Mouse (Mus musculus) heart, postnatal 10 days (tissue): Measurements from ENCODE around the gene Anp32a. TPM values are rescaled to one million over a fixed set of nuclear protein-coding genes. Genes with fewer than 3 reads are reported as not detected.

Experiments
- DNase-seq, 2 experiments: peaks; one replicate each; pipeline ENCODE4 v3.0.0; 2021
- intact Hi-C: fragments of 180-260 bp; cut with DNase I; formaldehyde crosslinking; loops from one replicate; pipeline ENCODE4 v1.15.1; 2025
- total RNA-seq, 2 experiments: library from RNA; stranded (reverse); gene quantifications; 2 replicates each; pipeline ENCODE4 v1.2.3; 2021

Anp32a gene
- total RNA-seq, 2 experiments from 2014 or later = 231 to 270 TPM

- intact Hi-C loops = loop anchor here (2.0 kb wide), 3 partner anchors 15 to 69 kb away; no protein-coding TSS in a partner anchor
- peak in 1 of 2 experiments; percentile 45 for DNase-seq
Observed at GRCm38 (mm10) chr9:62345633-62346387, 4.7 kb downstream of the Anp32a start.

DNA sequence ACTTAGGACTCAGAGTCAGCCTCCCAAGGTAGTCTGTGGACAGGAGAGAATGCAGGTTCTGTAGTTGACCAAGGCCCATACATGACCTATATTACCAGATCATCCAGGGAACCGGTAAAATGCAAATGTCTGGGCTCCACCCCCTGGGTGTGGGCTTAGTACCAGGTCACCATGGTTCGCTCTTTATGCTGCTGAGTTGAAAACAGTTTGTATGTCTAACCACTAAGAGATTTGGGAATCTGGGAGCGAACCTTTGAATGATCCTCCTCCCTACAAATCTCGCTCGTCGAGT, 5.2 kb downstream of the Anp32a start:
- peak in 1 of 2 experiments; percentile 7 for DNase-seq
- intact Hi-C loops = no loop called here

DNA sequence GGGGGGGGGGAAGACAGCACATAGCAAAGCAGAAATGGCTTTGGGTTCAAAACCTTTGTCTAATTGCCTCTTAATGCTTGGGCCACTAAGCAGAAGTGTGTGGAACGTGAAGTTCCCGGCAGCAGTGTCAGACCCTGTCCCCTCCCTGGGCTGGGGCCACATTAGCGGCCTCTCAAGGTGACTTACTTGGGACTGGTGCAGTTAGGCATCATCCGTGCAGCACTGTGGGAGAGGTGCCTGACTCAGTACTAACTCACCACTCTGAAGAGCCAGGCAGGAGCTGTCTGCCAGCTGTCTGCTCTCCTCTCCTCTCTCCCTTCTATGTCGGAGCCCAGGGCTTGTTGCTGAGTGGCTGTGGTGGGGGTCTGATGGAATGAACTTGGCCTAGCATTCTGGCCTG, 6.1 kb downstream of the Anp32a start:
- DNase-seq = peak in 1 of 2 experiments; percentile 20
- intact Hi-C loops = no loop called here

DNA sequence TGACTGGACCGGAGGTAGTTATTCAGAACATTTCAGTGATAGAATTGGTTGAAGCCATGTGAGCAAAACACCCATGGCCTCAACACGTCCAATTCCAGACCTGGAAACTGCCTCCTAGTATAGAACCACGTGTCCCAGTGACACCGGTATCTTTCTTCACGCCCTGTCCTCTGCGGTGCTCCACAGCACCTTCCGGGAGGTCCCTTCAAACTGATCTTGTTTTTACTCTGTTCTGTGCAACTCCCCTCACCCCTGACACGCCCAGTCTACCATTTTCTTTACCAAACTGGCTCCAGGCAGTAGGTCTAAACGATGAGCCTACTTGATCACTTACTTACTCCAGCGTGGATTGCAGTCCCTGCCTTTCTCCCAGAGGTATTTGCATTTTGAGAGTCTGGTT, 7.0 kb downstream of the Anp32a start:
- peak in 1 of 2 experiments; percentile 5 for DNase-seq
- intact Hi-C loops = no loop called here

- no peak for DNase-seq
- intact Hi-C loops = no loop called here
Observed at GRCm38 (mm10) chr9:62348467-62348985, 7.4 kb downstream of the Anp32a start.

DNA sequence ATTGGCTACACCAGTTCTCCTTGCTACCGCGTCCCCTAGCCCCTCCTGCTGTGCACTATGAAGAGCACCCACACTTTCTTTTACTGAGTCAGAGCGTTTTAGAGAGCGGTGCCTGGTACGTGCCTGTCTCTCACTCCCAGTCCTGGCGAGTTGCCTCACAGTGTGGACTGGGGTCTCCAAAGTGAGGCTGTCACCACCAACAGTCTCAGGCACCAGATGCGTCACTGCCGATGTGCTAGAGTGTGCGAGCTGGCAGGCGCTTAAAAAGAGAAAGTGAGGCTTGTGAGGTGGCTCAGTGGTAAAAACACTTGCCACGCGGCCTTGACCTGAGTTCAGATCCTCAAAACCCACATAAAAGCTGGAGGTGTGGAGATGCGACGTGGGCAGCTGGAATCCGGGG, 8.2 kb downstream of the Anp32a start:
- intact Hi-C loops = no loop called here
- DNase-seq = peak in 1 of 2 experiments; percentile 30

- DNase-seq = peak in 1 of 2 experiments; percentile 8
- intact Hi-C loops = no loop called here
Observed at GRCm38 (mm10) chr9:62350721-62351120, 9.6 kb downstream of the Anp32a start.

DNA sequence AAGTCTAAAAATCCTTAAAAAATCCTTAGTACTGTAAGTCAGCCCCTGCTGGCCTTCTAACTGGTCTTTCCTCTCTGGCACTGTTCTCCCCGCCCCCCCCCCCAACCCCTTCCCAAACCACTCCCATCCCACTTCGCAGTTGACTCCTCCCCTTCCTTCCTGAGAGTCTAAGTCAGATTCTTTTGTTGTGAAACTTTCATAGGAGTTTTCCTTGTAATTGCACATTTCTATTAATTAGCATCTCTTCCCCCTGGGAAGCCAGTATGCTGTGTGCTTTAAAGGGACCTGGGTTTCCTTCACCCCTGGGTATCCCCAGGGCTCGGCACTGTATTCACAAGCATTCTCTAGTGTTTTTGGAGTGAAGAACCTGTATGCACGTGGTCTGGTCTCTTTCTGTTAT, 10.1 kb downstream of the Anp32a start:
- intact Hi-C loops = no loop called here
- DNase-seq = peak in 1 of 2 experiments; percentile 8

- intact Hi-C loops = no loop called here
- no peak for DNase-seq
Observed at GRCm38 (mm10) chr9:62353784-62354183, 12.7 kb downstream of the Anp32a start.

DNA sequence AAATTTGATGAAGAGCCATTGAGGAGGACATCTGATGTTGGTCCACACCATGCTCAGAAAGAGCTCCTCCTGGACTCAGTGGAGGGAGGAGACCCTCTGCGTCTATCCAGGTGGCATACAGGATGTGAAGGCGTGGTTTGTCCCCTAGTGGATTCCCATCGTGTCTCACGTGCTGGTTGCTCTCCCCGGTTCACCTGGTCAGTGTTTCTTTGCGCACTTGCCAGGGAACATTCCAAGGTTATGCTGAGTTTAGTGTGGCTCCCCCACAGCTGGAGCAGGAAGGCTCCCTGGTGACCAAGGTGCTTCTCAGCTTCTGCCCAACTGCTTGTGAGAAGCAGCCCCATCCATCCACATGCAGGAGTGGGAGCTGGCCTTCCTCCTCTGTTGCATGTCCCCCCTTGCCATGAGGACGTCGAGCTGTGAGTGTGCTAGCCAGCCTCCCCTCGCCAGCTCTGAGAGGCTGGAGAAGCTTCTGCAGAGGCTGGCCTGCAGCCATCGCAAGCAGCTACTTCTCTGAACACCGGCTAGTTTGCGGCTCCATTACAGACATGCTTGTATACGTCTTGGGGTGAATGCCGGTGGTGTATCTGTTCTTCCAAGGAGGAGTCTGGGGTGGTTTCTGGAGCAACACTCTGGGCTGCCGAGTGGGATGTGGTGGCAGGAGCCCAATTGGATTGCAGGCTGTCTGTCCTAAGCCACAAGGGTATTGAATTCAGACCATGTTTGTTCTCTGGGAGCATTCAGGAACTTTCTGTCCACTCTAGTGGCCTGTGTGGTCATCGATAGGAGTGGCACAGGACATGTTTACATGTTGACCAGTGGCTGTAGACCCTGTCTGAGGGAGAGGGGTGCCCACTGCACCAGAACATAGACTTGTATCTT, 14.0 kb downstream of the Anp32a start:
- no peak for DNase-seq
- intact Hi-C loops = no loop called here

GRCm38 (mm10) chr9:62355763-62356162, 14.7 kb downstream of the Anp32a start:
- no peak for DNase-seq
- intact Hi-C loops = no loop called here

DNA sequence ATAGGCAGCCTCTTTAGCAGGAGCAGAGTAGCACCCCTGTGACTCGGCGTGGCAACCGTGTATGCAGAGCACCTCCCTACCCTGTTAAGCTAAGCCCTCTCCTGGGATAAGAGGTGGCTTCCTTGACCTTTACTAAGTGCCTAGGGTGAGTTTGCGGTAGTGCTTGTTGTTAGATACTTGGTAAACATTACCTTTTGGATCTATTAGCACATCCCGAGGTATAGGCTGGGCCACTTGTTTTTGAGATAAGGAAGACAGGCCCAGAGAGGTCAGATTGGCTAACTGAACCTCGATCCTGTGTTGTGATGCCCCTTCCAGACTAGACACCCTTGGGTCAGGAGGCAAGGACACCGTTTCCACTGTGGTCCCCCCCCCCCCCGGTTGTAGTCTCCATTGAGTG, 16.5 kb downstream of the Anp32a start:
- intact Hi-C loops = no loop called here
- DNase-seq = no peak

- intact Hi-C loops = no loop called here
- DNase-seq = no peak
Observed at GRCm38 (mm10) chr9:62358851-62359250, 17.8 kb downstream of the Anp32a start.

DNA sequence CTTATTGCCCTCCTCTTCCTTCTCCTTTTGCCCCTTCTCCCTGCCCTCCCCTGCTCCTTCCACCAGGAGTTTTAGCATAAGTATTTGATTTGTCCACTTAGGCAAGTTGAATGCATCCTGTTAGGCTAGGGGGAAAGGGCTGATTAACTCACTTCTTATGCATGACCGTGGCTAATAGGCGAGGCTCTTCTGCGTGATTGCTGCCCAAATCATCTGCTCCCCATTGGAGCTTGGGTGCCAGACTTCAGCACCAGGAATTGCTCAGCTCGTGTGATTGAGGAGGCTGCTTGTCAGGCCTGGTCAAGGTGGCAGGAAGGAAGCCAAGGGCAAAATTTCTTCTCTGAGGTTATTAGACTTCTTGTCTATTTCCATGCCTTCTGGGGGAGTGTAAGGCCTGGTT, 19.8 kb downstream of the Anp32a start:
- intact Hi-C loops = loop anchor here (2.0 kb wide), 1 partner anchor 16 kb away; no protein-coding TSS in a partner anchor
- DNase-seq = peak in 1 of 2 experiments; percentile 21

GRCm38 (mm10) chr9:62362835-62363385, 21.8 kb downstream of the Anp32a start:
- intact Hi-C loops = no loop called here
- peak in 1 of 2 experiments; percentile 33 for DNase-seq

- intact Hi-C loops = no loop called here
- DNase-seq = peak; percentile 87 to 89
Observed at GRCm38 (mm10) chr9:62363619-62364018, 22.5 kb downstream of the Anp32a start.

DNA sequence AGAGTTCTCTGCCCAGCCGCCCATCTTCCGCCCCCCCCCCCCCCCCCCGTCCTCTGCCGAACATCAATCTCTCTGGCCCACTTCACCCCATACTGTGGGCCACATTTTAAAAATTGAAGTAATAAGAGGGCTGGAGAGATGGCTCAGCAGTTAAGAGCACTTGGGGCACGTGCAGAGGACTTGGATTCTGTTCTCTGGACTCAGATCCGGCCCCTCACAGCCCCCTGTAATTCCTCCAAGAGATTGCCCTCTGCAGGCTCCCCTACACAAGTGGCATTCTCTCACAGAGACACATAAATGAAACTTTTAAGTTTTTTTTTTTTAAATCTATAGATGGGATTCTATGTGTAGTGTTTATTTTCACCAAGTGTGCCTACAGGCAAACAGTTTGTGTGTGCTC, 23.1 kb downstream of the Anp32a start:
- no peak for DNase-seq
- intact Hi-C loops = no loop called here

GRCm38 (mm10) chr9:62364831-62365230, 23.7 kb downstream of the Anp32a start:
- intact Hi-C loops = no loop called here

DNA sequence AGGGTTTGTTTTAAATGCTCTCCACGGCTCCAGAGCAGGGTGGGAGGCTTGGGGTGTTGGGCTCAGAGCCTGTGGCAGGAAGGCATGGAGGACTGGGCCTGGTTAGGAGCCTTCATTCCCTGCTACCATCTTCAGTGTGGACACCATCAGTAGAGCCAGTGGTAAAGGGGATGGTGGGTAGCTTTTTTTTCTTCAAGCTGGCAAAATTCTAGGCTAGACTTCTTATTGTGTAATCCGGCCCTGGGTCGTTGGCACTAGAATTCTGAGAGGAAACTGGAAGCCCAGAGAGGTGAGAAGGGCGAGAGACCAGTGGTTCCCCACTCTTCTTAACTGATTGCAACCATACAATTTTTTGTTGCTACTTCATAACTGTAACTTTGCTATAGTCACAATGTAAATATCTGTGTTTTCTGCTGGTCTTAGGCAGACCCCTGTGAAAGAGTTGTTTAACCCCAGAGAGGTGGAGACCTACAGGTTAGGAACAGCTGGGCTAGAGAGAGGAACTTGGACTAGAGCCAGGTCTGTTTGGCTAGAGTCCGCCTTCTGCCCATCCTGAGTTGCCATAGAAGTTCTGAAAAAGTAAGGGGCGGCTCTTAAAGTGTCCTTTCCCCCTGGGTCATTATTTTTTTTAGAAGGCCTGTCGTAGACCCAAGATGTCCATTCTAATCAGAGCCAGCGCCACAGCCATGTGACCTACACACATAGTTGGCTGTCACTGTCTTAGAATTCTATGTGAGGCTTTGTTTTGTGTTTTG, 24.4 kb downstream of the Anp32a start:
- DNase-seq = peak in 1 of 2 experiments; percentile 44
- intact Hi-C loops = no loop called here

More at GRCm38 (mm10) chr9:62364831-62365230, 23.7 kb downstream of the Anp32a start:
- no peak for DNase-seq
